Comparison of ENCODE assay signal across 27 mouse cellular contexts in the genomic region with DNA sequence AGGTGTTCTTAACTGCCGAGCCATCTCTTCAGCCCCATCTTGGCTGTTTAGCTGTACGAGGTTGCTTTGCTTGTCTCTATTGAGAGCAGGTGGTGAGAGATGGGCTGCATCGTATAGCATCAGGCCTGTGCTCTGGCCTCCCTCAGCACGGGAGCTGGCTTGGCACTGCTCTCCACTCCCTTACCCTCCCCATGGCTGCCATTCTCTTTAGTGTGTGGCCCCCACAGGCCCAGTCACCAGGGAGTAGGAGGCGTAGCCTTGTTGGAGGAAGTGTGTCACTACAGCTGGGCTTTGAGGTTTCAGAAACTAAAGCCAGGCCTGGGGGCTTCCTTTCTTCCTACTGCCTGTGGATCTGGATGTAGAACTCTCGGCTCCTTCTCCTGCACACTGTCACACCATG. TPM values are rescaled to one million over a fixed set of nuclear protein-coding genes. Genes with fewer than 3 reads are reported as not detected.
A peak's percentile ranks its signal among the peaks of the same experiment; 100 is the strongest.
DNase-seq lines count a peak whose midpoint lies in the region; ATAC-seq and TF ChIP-seq lines count a peak whose summit lies in the region.
"Had no signal": no experiment of that assay in that cellular context is flagged by ENCODE, and none has a peak within 500 bp of the region (broad histone marks: within the 10 kb centered on the region; RNA-seq: fewer than 3 reads in every experiment).

No protein-coding gene starts in this region.

- no peak for TF ChIP-seq CTCF in G1E (IDR thresholded peaks at IDR 0.05; ENCODE audit: low read depth, low read length)
- TF ChIP-seq CTCF in liver, postnatal 0 days (IDR thresholded peaks at IDR 0.05; ENCODE audit: low read depth): no peak

- H3K27me3 ChIP-seq in G1E (ENCODE audit: insufficient read depth, low read length): no peaks in the 10 kb centered on the region
- no peaks in the 10 kb centered on the region for H3K27me3 ChIP-seq in limb, embryonic 10.5 days (ENCODE audit: low read depth, poor library complexity, severe bottlenecking)
- no peaks in the 10 kb centered on the region for H3K27me3 ChIP-seq in hindbrain, embryonic 14.5 days (ENCODE audit: control insufficient read depth, insufficient read depth, low read length)
- no peaks in the 10 kb centered on the region for H3K27me3 ChIP-seq in liver, postnatal 0 days (ENCODE audit: insufficient read depth, low read length)
- H3K27me3 ChIP-seq: forebrain, embryonic 15.5 days; heart, embryonic 13.5 days; kidney, embryonic 15.5 days; stomach, embryonic 15.5 days had no signal

- H3K9ac ChIP-seq in hindbrain, embryonic 14.5 days: no peak overlapping the region
- no peak overlapping the region for H3K9ac ChIP-seq in liver, postnatal 0 days (replicated peaks)
- H3K9ac ChIP-seq: forebrain, embryonic 15.5 days; heart, embryonic 13.5 days; kidney, embryonic 15.5 days; liver, embryonic 14.5 days; lung, embryonic 14.5 days; stomach, embryonic 15.5 days had no signal

- ATAC-seq in cerebellum, adult (ENCODE audit: insufficient number of reproducible peaks, low FRiP score, low TSS enrichment): peak; percentile 53; the same call in 1 of the 2 replicates
- no peak for ATAC-seq in G1E (ENCODE audit: extremely low read depth, insufficient number of reproducible peaks, low FRiP score, poor library complexity, severe bottlenecking)
- ATAC-seq in hindbrain, embryonic 14.5 days (ENCODE audit: low FRiP score): no peak
- no peak for ATAC-seq in liver, postnatal 0 days
- ATAC-seq: CD4-positive, CD25-positive, alpha-beta regulatory T cell, adult 4 months; forebrain, embryonic 15.5 days; hindbrain, embryonic 16.5 days had no signal

- peaks cover 32% of the 10 kb centered on the region for H3K4me1 ChIP-seq in G1E (ENCODE audit: insufficient read depth, low read depth, low read length)
- H3K4me1 ChIP-seq in limb, embryonic 10.5 days: no peaks in the 10 kb centered on the region
- H3K4me1 ChIP-seq in hindbrain, embryonic 14.5 days (replicated peaks; ENCODE audit: control insufficient read depth, insufficient read depth, low read length): 0 out of 2 replicates have a peak, but pooled peaks cover 5% of the 10 kb centered on the region
- H3K4me1 ChIP-seq in liver, postnatal 0 days (ENCODE audit: insufficient read depth): peaks cover 13% of the 10 kb centered on the region
- H3K4me1 ChIP-seq: forebrain, embryonic 15.5 days; kidney, embryonic 15.5 days; stomach, embryonic 15.5 days had no signal

- peaks cover 48% of the 10 kb centered on the region for H3K36me3 ChIP-seq in G1E (replicated peaks)
- no peaks in the 10 kb centered on the region for H3K36me3 ChIP-seq in limb, embryonic 10.5 days
- no peaks in the 10 kb centered on the region for H3K36me3 ChIP-seq in hindbrain, embryonic 14.5 days (replicated peaks; ENCODE audit: control insufficient read depth, insufficient read depth)
- H3K36me3 ChIP-seq in liver, postnatal 0 days (replicated peaks; ENCODE audit: insufficient read depth, low read length): 0 out of 2 replicates have a peak, but pooled peaks cover 2% of the 10 kb centered on the region
- H3K36me3 ChIP-seq: forebrain, embryonic 15.5 days; heart, embryonic 13.5 days; kidney, embryonic 15.5 days; stomach, embryonic 15.5 days had no signal

- H3K27ac ChIP-seq in limb, embryonic 10.5 days: 0 out of 2 replicates have a peak overlapping the region, but pooled peaks have one; percentile 30
- H3K27ac ChIP-seq in hindbrain, embryonic 14.5 days: no peak overlapping the region
- no peak overlapping the region for H3K27ac ChIP-seq in liver, postnatal 0 days (ENCODE audit: low read depth)
- H3K27ac ChIP-seq: forebrain, embryonic 15.5 days; heart, embryonic 13.5 days; kidney, embryonic 15.5 days; liver, embryonic 14.5 days; stomach, embryonic 15.5 days had no signal

- no peaks in the 10 kb centered on the region for H3K9me3 ChIP-seq in G1E (replicated peaks)
- no peaks in the 10 kb centered on the region for H3K9me3 ChIP-seq in limb, embryonic 10.5 days (replicated peaks)
- H3K9me3 ChIP-seq in hindbrain, embryonic 14.5 days (ENCODE audit: control insufficient read depth, low read length): no peaks in the 10 kb centered on the region
- H3K9me3 ChIP-seq in liver, postnatal 0 days (ENCODE audit: low read length): no peaks in the 10 kb centered on the region
- H3K9me3 ChIP-seq: forebrain, embryonic 15.5 days; heart, embryonic 13.5 days; kidney, embryonic 15.5 days; stomach, embryonic 15.5 days had no signal

- 89% methylated on average over 6 of the region's 6 CpGs for WGBS in limb, embryonic 10.5 days
- WGBS in hindbrain, embryonic 14.5 days: 77% methylated on average over 6 of the region's 6 CpGs
- WGBS in liver, postnatal 0 days (ENCODE audit: insufficient replicate concordance): 76% methylated on average over 6 of the region's 6 CpGs

- no peak for TF ChIP-seq EP300 in liver, postnatal 0 days (IDR thresholded peaks at IDR 0.05; ENCODE audit: low read depth)

- H3K4me3 ChIP-seq in G1E (ENCODE audit: low read depth, low read length): peak overlapping the region; percentile 36; the same call in 1 of the 2 replicates
- no peak overlapping the region for H3K4me3 ChIP-seq in limb, embryonic 10.5 days
- H3K4me3 ChIP-seq in hindbrain, embryonic 14.5 days (replicated peaks; ENCODE audit: low read length): no peak overlapping the region
- H3K4me3 ChIP-seq in liver, postnatal 0 days (ENCODE audit: low read depth, low read length): no peak overlapping the region
- H3K4me3 ChIP-seq: forebrain, embryonic 15.5 days; heart, embryonic 13.5 days; kidney, embryonic 15.5 days; stomach, embryonic 15.5 days had no signal

- H3K4me2 ChIP-seq in hindbrain, embryonic 14.5 days (replicated peaks): no peak overlapping the region
- H3K4me2 ChIP-seq in liver, postnatal 0 days (ENCODE audit: low read depth, low read length): no peak overlapping the region
- H3K4me2 ChIP-seq: forebrain, embryonic 15.5 days; heart, embryonic 13.5 days; kidney, embryonic 15.5 days; lung, embryonic 14.5 days; stomach, embryonic 15.5 days had no signal

- no peak for DNase-seq in cerebellum, adult 9-11 months
- DNase-seq in 3134 (ENCODE audit: extremely low read depth, insufficient read length, low spot score): peak; percentile 10
- DNase-seq in G1E (ENCODE audit: low spot score): no peak
- DNase-seq in limb, embryonic 10.5 days (ENCODE audit: low spot score): no peak
- no peak for DNase-seq in hindbrain, embryonic 14.5 days (ENCODE audit: low spot score)
- DNase-seq in urinary bladder, postnatal 10 days (ENCODE audit: low spot score): no peak
- DNase-seq in liver, postnatal 0 days: no peak
- DNase-seq: adrenal gland, postnatal 14 days; cerebellum, adult 11-12 months; cerebellum, postnatal 10 days; heart, postnatal 10 days; kidney, adult 18-20 months; kidney, postnatal 25 days; liver; lung, embryonic 14.5 days; lung, postnatal 14 days; midbrain, embryonic 14.5 days; right cerebral cortex, postnatal 25 days; thymus, postnatal 25 days had no signal

RNA-seq across cellular contexts. Expression of a gene that starts 32.0 kb away (rescaled TPM):
- total RNA-seq in G1E (2014; fragmentation: Nextera tagmentation): 20.6 and 24.2 TPM in 2 replicates
- 27.5 and 27.6 TPM in 2 replicates for total RNA-seq in G1E (2017)
- polyA plus RNA-seq in G1E (2012): 17.9 and 20.7 TPM in 2 replicates
- polyA plus RNA-seq in limb, embryonic 10.5 days (2016; fragmentation: Nextera tagmentation; extraction: Ambion mirVana): 19.6 and 25.2 TPM in 2 replicates
- 35.1 and 35.3 TPM in 2 replicates for polyA plus RNA-seq in hindbrain, embryonic 14.5 days (2014; fragmentation: Nextera tagmentation; extraction: Ambion mirVana)
- 19.3 and 22.1 TPM in 2 replicates for polyA plus RNA-seq in liver, postnatal 0 days (2015; fragmentation: Nextera tagmentation; extraction: Ambion mirVana)
